Mouse (Mus musculus) kidney, adult 18-20 months (tissue): ENCODE measurements around the gene 1810010D01Rik.
A peak's percentile ranks its signal among the peaks of the same experiment; 100 is the strongest.

Source experiments
- DNase-seq: peaks from one replicate; pipeline ENCODE4 v3.0.0; 2021

1810010D01Rik gene

DNA sequence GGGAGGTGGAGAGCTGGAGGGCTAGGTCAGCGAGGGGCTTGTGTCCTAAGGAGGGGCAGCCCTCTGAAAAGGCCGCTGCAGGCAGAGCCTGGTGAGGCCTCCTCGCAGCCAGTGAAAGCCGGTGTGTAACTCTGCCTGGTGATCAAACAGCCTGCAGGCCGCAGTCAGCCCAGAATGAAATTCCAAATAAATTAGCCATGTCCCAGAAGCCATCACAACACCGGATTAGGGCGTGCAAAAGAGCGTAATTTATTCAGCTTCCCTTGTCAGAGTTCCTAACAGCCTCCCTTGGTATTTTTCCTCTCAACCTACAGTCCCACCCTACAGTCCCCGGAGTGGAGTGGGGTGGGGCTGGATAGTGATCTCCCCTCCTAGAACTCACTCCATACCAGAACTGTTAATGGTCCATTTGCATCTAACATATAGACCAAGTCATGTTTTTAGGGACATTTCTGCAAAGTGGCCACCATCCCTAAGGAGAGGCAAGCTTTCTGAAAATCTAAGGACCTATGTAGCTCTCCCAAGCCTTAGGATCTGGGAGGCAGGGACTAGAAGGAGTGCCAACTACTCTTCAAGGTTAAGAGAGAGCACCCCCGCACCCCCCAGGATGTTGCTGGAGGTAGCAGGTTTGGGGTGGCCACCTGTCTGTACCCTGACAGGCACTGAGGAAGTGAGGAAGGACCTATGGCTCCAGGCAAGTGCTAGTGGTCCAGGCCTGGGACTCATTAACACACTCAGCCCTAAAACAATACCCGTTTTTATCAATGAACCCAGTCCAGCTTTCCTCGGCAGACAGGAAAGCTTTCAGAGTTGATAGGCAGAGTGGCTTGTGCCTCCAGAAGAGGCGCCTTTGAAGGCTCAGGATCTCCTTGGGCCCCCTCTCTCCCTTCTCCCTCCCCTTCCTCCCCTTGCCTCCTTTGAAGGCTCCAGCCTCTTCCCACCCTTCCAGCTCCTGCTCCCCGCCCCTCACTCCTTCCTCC lies 4.1 kb upstream of the 1810010D01Rik start:
- no peak for DNase-seq

DNA sequence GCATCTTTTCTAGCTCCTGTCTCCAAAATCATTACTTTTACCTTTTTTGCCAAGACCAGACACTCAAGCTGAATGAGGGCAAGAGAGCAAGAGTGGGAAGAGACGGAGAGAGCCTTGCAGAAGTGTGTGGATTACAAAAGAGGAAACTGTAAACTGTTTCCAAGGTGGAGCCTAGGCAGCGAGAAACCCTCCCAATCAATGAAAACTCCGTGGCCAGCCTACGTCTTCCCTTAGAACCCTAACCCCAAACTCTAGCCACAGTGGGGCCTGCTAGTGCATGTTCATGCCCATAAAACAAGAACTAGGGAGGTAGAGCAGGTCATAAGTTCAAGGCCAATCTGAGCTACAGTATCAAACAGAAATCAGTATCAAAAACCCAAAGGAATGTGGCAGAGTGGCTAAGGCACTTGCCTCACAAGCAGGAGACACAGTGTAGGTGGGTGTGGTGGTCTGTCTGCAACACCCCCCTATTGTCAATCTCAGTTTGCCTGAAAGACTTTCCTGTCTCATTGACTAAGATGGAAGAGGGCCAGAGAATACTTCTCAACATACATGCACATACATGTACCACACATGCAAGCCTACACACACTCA lies 2.7 kb upstream of the 1810010D01Rik start:
- no peak for DNase-seq

DNA sequence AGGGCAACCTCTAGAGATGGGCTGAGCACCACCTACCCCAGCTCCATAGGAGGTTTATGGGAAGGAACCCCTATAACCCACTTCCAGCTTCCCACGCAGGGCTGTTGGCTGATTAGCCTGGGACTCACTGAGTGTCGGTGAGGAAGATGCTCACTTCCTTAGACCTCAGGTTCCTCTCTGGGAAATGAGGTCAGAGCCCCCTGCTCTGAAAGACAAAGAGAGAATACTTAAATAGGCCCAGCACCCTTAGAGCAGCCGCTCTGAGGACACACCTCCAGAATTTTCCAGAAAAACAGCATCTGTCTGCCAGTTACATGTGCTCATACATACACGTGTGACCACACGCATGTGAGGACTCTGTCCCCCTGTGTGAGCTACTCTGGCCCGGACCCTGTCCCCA lies 1.1 kb downstream of the 1810010D01Rik start:
- no peak for DNase-seq

DNA sequence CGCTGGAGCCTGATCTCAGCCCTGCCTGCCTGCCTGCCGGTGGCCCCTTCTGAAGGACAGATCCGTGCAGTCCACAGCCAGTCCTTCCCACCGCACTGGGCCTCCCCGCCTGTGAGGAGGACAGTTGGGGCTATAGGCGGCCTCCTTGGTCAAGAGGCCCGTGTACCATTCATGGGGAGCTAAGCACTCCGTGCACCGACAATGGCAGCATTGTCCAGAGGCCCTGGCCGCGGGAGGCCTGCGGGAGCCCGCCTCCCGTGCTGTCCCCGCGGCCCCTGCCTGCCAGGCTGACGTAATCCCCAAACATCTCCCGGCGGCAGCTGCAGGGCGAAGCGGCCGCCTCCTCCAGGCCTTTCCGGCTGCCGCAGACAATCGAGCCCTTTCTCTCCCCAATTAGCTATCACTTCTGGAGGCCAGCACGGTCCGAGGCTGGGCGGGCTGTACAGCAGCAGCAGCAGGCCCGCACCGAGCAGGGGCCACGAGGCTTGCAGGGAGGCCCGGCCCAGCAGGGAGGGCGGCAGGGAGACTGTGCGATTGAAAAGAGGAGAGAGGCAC lies 1.8 kb downstream of the 1810010D01Rik start:
- DNase-seq: peak; percentile 61

DNA sequence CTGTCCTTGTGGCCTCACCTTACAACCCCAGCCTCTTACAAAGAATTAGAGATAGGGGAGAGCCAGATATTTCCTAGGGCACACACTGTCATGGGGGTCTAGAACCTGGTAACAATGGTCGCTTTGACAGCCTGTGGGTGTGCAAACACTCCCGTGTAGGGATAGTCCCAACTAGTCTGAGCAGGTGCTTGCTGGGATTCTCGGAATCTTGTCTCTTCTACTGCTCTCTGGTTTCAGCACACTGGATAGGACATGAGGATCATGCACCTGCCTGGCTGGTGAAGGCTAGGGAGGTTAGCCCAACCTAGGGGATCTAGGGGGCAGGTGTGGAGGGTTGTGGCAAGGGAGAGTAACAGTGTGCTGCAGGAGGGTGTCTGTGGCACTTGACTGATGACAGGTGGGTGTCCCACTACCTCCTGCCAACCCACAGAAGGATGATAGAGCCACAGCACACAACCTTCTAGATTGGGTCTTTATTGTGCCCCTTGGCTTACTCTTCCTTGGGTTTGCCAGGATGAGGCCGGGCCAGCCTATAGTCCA lies 2.5 kb downstream of the 1810010D01Rik start:
- no peak for DNase-seq

DNA sequence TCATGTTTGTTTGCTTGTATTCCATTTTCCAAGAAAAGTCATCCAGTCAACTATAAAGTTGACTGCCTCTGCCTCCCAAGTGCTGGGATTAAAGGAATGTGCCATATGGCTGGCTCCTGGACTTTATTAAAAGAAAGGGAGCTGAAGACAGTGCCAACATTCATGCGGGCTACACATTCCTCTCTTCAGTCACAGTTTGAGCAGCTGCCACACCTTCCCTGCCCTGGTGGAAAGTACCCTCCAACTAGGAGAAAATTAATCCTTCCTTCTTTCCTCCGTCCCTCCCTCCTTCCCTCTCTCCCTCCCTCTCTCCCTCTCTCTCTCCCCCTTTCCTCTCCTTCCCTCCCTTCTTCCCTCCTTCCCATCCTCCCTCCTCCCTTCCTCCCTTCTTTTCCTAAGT lies 8.2 kb downstream of the 1810010D01Rik start:
- no peak for DNase-seq

DNA sequence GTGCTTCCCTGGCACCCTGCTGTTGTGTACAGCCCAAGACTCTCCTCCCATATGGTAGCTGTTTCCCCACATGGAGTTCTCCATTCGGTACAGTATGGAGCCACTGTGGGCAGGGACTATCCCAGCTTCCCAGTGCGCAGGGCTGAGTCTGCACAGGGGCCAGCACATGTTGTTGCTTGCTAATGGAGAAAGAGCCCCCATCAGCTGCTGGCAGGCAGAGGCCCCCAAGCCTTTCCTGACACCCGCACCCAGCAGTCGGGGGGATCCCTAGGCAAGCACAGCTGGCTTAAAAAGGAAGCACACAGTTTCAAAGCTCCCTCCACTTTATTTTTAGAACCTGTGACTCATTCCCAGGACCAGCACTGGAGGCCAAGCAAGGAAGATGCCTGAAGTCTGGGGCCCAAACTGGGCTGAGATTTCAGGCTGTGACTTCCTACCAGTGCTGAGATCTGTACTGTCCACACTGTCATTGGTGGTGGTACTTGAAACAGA lies 9.7 kb downstream of the 1810010D01Rik start:
- no peak for DNase-seq

DNA sequence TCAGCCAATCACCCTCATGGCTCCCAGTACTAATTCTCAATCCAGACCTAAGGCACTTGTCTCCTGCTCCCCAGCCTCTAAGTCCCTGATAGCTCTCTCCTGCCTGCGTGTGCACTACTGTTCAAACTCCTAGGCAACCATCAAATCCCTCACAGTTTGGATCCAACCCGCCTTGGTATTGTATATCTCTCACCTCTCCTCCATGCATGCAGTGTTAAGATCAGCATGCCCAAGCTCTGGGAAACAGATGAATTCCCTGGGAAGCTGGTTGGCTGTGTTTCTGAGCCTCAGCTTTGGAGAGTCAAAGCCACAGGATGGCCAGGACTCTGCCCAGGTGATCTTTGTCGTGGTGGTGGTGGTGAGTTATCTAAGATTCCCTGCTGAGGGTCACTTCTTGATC lies 10.2 kb downstream of the 1810010D01Rik start:
- no peak for DNase-seq

DNA sequence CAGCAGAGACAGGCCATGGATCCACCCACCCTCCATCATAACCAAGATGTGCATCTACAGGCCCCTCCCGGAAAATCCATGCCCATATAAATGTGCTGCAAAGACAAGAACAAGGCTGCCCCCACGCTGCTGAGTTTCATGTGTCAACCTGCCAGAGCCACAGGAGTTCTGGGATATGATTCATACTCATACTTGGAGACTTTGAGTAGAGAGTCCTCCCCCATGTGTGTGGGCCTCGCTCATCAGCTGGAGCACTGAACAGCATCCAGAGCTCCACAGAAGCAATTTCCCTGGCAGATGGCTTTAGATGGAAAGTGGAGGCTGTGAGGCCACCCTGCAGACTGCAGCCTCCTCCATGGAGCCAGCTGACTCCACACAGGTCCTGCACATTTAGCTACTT lies 10.9 kb downstream of the 1810010D01Rik start:
- DNase-seq: no peak

DNA sequence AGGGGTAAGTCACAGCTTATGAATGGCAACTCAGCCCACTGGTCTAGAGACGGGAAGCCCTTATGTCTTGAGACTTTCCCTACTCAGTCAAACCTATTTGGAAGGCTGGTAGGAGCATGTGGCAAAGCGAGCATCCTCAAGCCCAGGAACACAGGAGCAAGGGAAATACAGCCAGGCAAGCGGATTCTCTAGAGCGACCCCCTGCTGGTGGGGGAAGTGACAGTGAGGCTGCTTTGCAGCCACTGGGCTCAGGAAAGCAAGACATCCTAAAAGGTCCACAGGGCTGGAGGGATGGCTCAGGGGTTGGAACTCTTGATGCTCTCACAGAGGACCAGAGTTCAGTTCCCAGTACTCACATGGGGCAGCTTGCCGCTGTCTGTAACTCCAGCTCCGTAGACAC lies 11.6 kb downstream of the 1810010D01Rik start:
- DNase-seq: no peak

DNA sequence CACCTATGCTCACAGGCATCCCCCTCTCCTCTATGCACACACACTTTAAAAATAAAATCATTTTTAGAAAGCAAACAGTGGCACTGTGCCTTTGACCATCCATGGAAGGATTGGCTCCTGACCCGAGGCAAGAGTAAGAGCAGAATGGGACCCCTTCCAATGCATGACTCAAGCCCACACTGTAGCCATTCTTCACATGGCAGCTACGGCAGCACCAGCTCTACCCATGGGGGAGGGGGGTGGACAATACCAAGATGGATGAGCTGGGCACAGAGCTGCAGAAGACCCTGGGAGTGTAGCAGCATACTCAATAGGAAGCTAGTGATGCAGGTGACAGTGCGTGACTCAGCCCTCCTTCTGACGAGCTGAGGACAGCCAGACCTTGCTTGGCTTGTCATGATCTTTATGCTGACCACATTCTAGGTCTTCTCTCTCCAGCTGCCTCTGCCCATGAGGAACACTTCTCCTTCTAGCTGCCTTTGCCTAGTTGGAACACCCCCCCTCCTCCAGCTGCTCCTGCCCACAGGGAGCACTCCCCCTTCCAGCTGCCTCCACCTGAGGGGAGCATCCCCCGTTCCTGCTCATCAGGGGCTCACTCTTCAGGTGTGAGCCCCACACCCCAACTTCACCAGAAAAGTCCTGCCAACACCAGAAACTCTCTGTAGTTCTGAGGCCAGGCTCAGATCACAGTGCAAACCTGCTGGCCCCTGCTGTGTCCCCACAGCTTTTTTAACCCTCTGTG lies 12.6 kb downstream of the 1810010D01Rik start:
- no peak for DNase-seq

DNA sequence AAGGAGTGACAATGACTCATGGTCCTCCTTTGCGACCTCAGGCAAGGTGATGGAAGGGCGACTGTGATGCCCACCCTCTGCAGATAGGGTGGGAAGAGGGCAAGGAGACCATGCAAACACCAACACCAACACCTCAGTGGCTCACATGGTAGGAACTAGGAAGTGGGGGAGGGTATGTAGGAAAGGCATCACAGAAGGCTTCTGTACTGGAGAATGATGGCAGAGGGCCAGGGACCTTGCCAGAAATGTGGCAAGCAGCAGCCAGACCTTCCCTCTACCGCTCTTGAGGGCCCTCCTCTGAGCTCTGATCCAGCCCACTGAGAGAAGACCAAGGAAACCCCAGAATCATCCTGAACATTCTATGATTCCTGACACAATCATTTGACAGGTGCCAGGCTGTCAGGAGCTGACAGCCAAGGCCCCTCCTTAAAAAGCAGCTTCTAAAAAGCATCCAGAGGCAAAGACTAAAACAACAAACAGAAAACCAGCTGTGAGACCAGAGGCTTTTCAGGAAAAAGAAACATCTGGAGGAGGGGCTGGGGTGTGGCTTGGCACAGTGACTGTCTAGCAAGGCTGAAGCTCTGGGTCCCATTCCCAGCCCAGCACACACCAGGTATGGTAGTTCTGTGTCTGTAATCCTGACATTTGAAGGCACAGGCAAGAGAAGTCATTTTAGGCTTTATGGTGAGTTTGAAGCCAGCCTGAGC lies 13.3 kb downstream of the 1810010D01Rik start:
- DNase-seq: peak; percentile 40

DNA sequence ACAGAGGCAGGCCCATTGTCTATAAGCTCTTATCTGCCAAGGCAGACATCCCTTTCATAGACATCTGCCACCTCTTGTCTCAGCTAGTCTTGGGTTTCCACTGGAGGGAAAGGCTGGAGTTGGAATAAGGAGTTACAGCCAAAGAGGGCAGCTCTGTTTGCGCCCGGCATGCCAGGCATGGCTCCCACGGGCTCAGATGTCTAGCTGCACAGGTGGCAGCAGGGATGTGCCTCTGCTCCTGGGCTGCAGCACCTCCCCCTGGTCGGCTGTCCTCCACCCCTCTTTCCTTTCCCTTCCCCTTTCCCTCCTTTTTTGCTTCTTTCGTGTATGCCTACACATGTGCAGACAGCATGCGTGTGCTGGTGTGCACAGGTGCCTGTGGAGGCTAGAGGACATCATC lies 15.1 kb downstream of the 1810010D01Rik start:
- DNase-seq: no peak

DNA sequence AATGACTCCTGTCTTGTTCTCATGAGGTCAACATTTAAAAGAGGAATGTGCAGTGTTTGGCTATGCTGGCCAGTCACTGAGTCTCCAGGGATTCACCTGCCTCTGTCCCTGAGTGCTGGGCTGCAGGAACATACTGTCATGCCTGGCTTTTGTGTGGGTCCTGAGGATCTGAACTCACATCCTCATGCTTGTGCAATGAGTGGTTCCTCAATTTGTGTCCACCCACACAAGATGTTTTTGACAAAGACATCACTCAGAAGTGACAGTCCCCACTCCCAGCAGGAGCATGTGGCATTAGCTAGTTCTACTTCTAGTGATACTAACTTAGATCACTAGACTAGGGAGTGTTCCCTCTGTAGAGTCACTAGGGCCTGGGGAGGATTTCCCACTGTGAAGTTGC lies 17.4 kb downstream of the 1810010D01Rik start:
- no peak for DNase-seq

DNA sequence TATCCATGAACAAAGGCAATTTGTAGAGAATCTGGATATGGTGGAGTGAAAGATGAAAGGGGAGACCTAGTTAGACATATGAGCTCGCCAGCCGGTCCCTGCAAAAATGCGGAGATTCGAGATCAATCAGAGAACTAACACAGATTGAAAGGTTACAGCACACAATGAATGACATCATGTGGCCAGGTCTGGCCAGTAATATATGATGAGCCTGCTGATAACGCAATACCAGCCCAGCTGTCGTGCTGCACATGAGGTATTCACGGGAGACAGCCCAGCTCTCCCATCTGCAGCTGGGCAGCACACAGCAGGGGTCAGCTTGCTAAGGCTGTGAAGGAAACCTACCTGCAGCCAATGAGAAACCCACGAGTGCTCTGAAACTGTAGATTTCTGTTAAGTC lies 18.6 kb downstream of the 1810010D01Rik start:
- no peak for DNase-seq

DNA sequence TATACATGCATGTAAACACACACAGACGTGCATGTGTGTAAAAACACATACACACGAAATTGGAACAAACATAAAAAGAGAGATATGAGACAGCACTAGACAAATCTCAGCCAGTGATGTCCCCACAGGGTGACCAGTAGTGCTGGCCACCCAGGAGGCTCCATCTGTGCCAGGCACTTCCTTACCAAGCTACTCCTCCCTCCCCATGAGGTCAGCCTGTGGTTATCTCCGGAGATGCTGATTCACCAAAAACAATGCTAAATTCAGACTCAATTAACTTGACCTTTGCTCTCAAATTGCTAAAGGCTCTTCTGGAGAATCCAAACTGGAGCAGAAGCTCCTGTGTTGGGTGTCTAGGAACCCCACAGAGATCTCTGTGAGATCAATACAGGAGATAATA lies 20.1 kb downstream of the 1810010D01Rik start:
- no peak for DNase-seq

DNA sequence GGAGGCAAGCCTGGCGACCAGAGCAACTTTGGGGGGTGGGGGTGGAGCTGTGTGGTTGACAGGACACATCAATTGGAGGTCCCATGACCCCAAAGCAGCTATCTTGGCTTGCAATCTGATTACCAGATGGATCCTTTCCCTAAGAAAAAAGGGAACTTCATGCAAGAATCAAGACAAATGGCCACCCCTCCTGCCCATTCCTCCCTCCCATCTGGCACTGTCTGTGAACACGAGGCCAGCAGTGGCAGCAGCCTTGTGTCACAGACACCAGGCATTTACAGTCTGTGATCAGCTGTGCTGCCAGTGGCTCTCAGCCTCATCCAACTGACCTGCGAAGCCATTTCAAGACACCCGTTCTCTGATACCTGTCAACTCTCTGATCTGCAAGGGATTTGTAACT lies 25.5 kb downstream of the 1810010D01Rik start:
- DNase-seq: no peak

DNA sequence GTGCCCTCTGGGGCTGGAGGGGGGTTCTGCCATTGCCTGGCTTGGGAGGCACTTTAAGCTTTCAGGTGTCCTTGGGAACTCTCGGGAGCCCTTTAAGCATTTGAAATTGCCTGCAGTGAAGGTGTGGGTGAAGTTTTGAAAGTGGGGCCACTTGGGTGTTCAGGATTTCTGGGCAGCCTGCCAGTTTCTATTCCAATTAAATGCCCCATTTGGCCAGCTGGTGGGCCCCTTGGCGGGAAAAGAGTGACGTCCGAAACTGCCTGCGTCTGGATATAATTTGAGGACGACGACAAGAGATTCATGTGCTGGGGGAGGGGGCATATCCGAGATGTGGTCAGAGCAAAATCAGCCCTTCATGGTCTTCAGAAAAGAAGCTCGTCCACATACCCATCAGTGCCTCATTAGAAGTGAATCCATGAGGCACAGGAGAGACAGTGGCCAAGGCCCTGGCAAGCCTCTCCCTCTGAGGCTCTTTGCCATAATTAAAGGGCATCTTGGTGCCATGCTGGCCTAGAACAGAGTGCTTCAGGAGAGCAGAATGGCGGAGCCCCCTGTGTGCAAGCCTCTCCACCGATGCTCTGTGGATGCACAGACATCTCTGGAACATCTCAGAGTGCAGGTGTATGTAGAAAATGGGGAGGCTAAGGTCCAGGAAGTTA lies 26.4 kb downstream of the 1810010D01Rik start:
- no peak for DNase-seq

DNA sequence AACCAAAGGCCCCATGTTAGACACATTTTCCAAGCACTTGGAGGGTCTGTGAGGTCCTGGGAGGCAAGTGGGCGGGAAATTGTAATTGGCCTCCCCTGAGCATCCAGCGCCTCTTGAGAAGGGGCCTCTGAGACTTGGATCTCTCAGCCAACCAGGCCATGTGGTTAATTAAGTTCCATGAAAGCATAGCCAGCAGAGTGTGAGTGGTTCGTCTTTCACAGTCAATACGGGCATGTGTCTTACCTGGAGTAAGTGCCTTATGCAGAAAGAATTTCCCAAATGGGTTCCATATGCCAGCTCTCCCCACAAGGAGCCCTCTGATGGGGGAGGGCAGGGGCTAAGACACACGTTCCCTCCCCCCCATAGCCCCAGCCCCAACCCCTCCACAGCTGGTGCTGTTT lies 28.2 kb downstream of the 1810010D01Rik start:
- DNase-seq: no peak

DNA sequence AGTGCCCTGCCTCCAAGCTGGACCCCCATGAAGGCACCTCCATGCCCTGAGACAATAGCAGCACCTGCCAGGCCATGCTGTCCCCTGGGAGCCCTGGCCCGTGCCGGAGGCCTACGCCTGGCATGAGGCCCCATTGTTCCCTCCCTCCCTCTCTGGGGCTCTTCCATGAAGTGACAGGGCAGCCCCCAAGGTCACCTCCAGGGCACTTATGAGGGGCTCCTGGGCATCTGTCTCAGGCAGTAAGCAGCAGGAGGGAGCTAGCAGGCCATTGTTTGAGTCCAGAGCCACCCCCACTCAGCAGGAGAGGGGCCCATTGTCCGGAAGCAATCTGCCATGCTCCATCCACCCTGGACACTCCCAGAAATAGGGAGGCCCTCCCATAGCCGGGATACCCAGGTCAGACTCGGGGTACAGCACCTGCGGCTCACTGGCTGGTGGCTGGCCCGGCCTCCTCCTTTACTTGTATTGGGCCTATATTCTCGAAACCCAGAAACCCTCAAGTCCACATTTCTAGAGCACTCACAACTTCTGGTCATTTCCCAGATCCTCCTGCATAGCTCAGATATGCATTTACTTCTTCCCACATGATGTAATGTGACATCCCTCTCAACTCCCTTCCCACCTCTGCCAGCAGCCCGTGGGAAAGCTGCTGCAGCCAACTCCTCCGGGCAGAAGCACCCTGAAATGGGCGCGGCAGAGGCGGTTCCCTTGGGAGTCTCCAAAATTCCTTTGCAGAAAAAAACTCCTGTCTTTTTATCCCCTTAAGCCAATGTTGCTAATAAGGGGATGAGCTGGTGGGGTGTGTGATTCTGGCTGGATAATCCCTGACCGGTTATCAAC lies 30.9 kb downstream of the 1810010D01Rik start:
- no peak for DNase-seq

DNA sequence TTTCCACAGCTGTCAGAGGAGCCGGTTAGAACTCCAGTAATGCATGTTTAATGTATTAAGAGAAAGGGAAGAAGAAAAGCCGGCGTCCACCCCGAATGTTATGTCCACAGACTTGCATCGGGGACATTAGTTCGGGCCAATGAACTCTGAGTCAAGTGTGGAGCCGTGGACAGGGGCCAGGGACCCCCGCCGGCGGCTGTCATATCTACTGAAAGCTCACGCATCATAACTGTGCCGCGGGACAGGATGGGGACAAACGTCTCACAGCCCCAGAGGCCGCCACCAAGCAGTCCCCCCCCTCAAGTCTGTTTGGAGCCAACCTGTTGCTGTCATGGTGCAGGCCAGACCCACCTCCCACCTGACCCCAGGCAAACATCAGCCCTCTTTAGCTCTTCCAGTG lies 34.4 kb downstream of the 1810010D01Rik start:
- no peak for DNase-seq
